Mouse (Mus musculus) heart, embryonic 14.5 days (tissue): ENCODE measurements at regions not wholly inside any gene's neighbourhood (a gene's known extent, or its start where the extent isn't known, plus 50 kb on each side); places are given as distances from the start of the nearest gene placed in this dataset.
"Not testable (repeated sequence)": the region's sequence is repeated elsewhere in the genome, so short reads cannot be mapped to it uniquely, and the experiment has no call there.

Experiments
- ATAC-seq: fragments of 200-750 bp; cut with Nextera tagmentation; 2 replicates; pipeline ENCODE4 v1.8.0; 2017; ENCODE audit warnings: low read depth, moderate TSS enrichment; ENCODE audit not compliant: insufficient number of reproducible peaks, insufficient read depth, low FRiP score
- H3K27ac ChIP-seq, 2 experiments: fragments of 200-500 bp in 1 of 2; fragments of 300-500 bp in 1 of 2; sonication (generic) in 1 of 2; replicated peaks in 1 of 2; 2 replicates each; pipeline ENCODE4 v1.5.1; 2012 to 2014; ENCODE audit warnings: low read depth in 2 of 2, low read length in 2 of 2, control low read depth in 1 of 2, mild to moderate bottlenecking in 1 of 2, mixed read lengths in 1 of 2; ENCODE audit not compliant: control insufficient read depth in 1 of 2, insufficient read depth in 1 of 2
- H3K27me3 ChIP-seq: fragments of 300-500 bp; sonication (generic); 2 replicates; pipeline ENCODE4 v1.6.1; 2014; ENCODE audit warnings: mild to moderate bottlenecking, low read length, control low read depth; ENCODE audit not compliant: control insufficient read depth, insufficient read depth
- H3K36me3 ChIP-seq: fragments of 300-500 bp; sonication (generic); 2 replicates; pipeline ENCODE4 v1.6.1; 2014; ENCODE audit warnings: mild to moderate bottlenecking, control low read depth, low read length, mixed read lengths; ENCODE audit not compliant: control insufficient read depth, insufficient read depth
- H3K4me1 ChIP-seq, 2 experiments: fragments of 200-500 bp in 1 of 2; fragments of 300-500 bp in 1 of 2; sonication (generic) in 1 of 2; 2 replicates each; pipeline ENCODE4 v1.6.1; 2012 to 2014; ENCODE audit warnings: low read length in 2 of 2, control low read depth in 1 of 2, mixed read lengths in 1 of 2; ENCODE audit not compliant: control insufficient read depth in 2 of 2, insufficient read depth in 2 of 2
- H3K4me2 ChIP-seq: fragments of 300-500 bp; sonication (generic); 2 replicates; pipeline ENCODE4 v1.6.1; 2014; ENCODE audit warnings: mild to moderate bottlenecking, low read length
- H3K4me3 ChIP-seq, 2 experiments: fragments of 200-500 bp in 1 of 2; fragments of 300-500 bp in 1 of 2; sonication (generic) in 1 of 2; 2 replicates each; pipeline ENCODE4 v1.5.1; 2012 to 2014; ENCODE audit warnings: low read length in 2 of 2, mild to moderate bottlenecking in 2 of 2, control low read depth in 1 of 2, low read depth in 1 of 2, moderate library complexity in 1 of 2; ENCODE audit not compliant: control insufficient read depth in 1 of 2, insufficient read depth in 1 of 2
- H3K9ac ChIP-seq: fragments of 300-500 bp; sonication (generic); 2 replicates; pipeline ENCODE4 v1.6.1; 2014; ENCODE audit warnings: mild to moderate bottlenecking, low read length
- H3K9me3 ChIP-seq: fragments of 300-500 bp; sonication (generic); 2 replicates; pipeline ENCODE4 v1.6.1; 2016; ENCODE audit warnings: low read length, control low read depth; ENCODE audit not compliant: control insufficient read depth
- WGBS: fragments of 180-500 bp; shearing (Covaris S2); extraction: QIAGEN DNeasy Blood & Tissue Kit; methylation state at CpG from one replicate; pipeline ENCODE4 v1.1.7; 2014; 5-methylcytosine and 5-hydroxymethylcytosine counted together

DNA sequence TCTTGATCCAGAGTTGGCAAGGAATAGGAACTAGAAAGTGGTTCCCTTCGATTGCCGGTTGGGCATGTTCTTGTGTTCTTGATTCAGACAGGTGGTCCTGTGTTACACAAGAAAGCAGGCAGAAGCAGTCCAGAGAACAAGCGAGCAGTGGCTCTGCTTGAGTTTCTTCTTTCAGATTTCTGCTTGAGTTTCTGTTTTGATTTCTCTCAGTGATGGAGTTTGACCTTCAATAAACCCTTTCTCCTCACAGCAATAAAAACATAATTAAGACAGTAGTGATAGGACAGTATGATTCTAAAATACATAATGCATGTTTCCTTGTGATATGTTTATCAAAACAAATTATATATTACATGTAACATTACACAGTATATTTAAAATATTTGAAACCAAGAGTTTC is 59.1 kb downstream of the Klf6 start:
- no peaks in the 10 kb centered on the region for H3K9me3 ChIP-seq
- H3K9ac ChIP-seq, result no peak overlapping the region
- H3K4me3 ChIP-seq, result no peak overlapping the region
- H3K36me3 ChIP-seq, result no peaks in the 10 kb centered on the region
- no peak overlapping the region for H3K27ac ChIP-seq
- H3K27me3 ChIP-seq, result no peaks in the 10 kb centered on the region
- 72% methylated on average over 3 of the region's 3 CpGs for WGBS
- no peaks in the 10 kb centered on the region for H3K4me1 ChIP-seq
- H3K4me2 ChIP-seq, result no peak overlapping the region
- no peak for ATAC-seq

- no peak overlapping the region for H3K4me3 ChIP-seq
- no peak overlapping the region for H3K4me2 ChIP-seq
- WGBS, result 85% methylated on average over 2 of the region's 2 CpGs
- no peak overlapping the region for H3K9ac ChIP-seq
- H3K9me3 ChIP-seq, result no peaks in the 10 kb centered on the region
- ATAC-seq, result no peak
- no peaks in the 10 kb centered on the region for H3K4me1 ChIP-seq
- no peak overlapping the region for H3K27ac ChIP-seq
- no peaks in the 10 kb centered on the region for H3K27me3 ChIP-seq
- no peaks in the 10 kb centered on the region for H3K36me3 ChIP-seq
Measured at GRCm38 (mm10) chr13:5931433-5931832, 70.2 kb downstream of the Klf6 start.

GRCm38 (mm10) chr13:5937436-5937835 is 76.2 kb downstream of the Klf6 start:
- Histone ChIP-seq H3K4me2 (no peak overlapping the region), H3K36me3 (no peaks in the 10 kb centered on the region), H3K27me3 (no peaks in the 10 kb centered on the region), H3K4me3 (no peak overlapping the region), H3K9me3 (no peaks in the 10 kb centered on the region), H3K9ac (no peak overlapping the region), H3K27ac (no peak overlapping the region), H3K4me1 (no peaks in the 10 kb centered on the region)
- 49% methylated on average over 2 of the region's 2 CpGs for WGBS
- no peak for ATAC-seq

DNA sequence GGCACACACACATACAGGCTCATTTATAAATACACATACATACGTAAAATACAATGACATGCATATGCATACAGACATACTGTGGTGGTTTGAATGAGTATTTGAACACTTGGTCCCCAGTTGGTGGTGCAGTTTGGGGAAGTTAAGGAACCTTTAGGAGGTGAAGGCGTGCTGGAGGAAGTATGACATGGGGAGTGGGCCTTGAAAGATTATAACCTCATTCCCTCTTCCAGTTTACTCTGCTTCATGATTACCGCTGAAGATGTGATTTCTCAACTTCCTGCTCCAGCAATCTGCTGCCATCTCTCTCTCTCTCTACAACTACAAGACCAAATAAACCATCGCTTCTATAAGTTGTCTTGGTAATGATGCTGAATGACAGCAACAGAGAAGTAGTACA is 76.7 kb downstream of the Klf6 start:
- Histone ChIP-seq H3K4me3 (no peak overlapping the region), H3K9me3 (no peaks in the 10 kb centered on the region), H3K9ac (no peak overlapping the region), H3K4me2 (no peak overlapping the region), H3K4me1 (no peaks in the 10 kb centered on the region), H3K27me3 (no peaks in the 10 kb centered on the region), H3K27ac (no peak overlapping the region), H3K36me3 (no peaks in the 10 kb centered on the region)
- 82% methylated on average over 4 of the region's 4 CpGs for WGBS
- ATAC-seq, result no peak

DNA sequence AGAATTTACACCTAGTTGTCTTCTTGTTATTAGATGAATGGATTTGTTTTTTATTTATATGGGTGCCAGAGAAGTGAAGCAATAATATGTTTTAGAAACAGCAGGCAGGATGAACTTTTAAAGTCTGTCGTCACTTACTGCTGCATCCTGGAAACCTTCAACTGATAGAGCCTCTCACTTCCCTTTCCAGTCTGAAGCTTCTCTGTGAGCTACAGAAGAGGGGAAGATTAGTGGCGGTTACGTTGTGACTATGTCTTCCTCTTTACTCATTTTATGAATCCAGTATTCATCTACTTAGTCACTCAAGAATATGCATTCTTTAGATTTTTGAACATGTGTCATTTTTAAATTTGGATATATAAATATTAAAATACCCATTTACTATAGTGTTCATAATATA is 78.1 kb downstream of the Klf6 start:
- H3K27me3 ChIP-seq, result no peaks in the 10 kb centered on the region
- H3K4me3 ChIP-seq, result no peak overlapping the region
- no peak overlapping the region for H3K9ac ChIP-seq
- no peaks in the 10 kb centered on the region for H3K36me3 ChIP-seq
- H3K4me2 ChIP-seq, result no peak overlapping the region
- WGBS, result 31% methylated on average over 3 of the region's 3 CpGs
- no peaks in the 10 kb centered on the region for H3K4me1 ChIP-seq
- no peak overlapping the region for H3K27ac ChIP-seq
- no peak for ATAC-seq
- H3K9me3 ChIP-seq, result no peaks in the 10 kb centered on the region

DNA sequence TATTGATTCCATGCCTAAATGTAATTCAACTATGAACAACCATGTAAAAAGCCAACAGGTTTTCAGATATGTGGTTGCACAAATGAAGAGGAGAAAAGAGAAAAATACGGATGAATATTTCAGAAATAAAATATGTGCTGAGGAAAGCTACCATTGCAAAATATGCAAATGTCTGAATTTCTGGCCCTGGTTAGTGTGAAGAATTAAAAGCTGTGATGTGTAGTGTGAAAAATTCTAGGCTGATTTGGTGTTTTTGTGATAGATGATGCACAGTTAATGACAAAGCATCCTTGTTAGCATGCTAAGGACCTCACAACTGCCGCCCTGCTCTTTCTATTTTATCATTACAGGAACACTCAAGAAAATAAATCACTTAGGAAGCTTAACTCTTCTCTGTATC is 91.6 kb downstream of the Klf6 start:
- Histone ChIP-seq H3K4me1 (no peaks in the 10 kb centered on the region), H3K36me3 (no peaks in the 10 kb centered on the region), H3K9me3 (no peaks in the 10 kb centered on the region), H3K4me3 (no peak overlapping the region), H3K27ac (no peak overlapping the region), H3K27me3 (no peaks in the 10 kb centered on the region), H3K4me2 (no peak overlapping the region), H3K9ac (no peak overlapping the region)
- no peak for ATAC-seq
- 83% methylated on average over 2 of the region's 2 CpGs for WGBS

DNA sequence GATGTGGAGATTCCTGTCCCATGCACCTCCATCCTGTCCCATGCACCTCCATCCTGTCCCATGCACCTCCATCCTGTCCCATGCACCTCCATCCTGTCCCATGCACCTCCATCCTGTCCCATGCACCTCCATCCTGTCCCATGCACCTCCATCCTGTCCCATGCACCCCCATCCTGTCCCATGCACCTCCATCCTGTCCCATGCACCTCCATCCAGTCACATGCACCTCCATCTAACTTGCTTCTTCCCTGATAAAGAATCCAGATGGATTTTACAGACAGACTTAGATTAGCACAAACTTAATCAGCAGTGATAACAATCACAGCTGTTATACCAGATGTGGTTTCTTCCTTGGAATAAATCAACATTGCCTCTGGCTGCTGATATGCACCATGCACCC is 93.8 kb downstream of the Klf6 start:
- ATAC-seq, H3K4me1 ChIP-seq, H3K9ac ChIP-seq, H3K4me2 ChIP-seq, H3K36me3 ChIP-seq, H3K27ac ChIP-seq, H3K4me3 ChIP-seq, H3K27me3 ChIP-seq, H3K9me3 ChIP-seq: not testable (repeated sequence)

- H3K9ac ChIP-seq, result no peak overlapping the region
- no peaks in the 10 kb centered on the region for H3K36me3 ChIP-seq
- 36% methylated on average over 1 of the region's 1 CpGs for WGBS
- H3K4me3 ChIP-seq, result no peak overlapping the region
- no peak overlapping the region for H3K4me2 ChIP-seq
- H3K4me1 ChIP-seq, result no peaks in the 10 kb centered on the region
- no peaks in the 10 kb centered on the region for H3K27me3 ChIP-seq
- H3K27ac ChIP-seq, result no peak overlapping the region
- ATAC-seq, result no peak
- H3K9me3 ChIP-seq, result no peaks in the 10 kb centered on the region
Measured at GRCm38 (mm10) chr13:5956145-5956544, 94.9 kb downstream of the Klf6 start.
